Mouse (Mus musculus) spleen, adult 2 months (tissue): Measurements from ENCODE around the gene Tor3a.

ENCODE experiments used
- CTCF ChIP-seq: fragments of 200-500 bp; IDR thresholded peaks from 2 replicates; pipeline ENCODE4 v1.5.1; 2011; ENCODE audit warnings: mild to moderate bottlenecking, inconsistent platforms; ENCODE audit not compliant: insufficient read depth, insufficient read length, insufficient replicate concordance; ENCODE audit errors: extremely low read depth
- POLR2A ChIP-seq: fragments of 200-500 bp; IDR thresholded peaks from 2 replicates; pipeline ENCODE4 v1.6.1; 2011; ENCODE audit warnings: low read depth, low read length, inconsistent platforms

DNA sequence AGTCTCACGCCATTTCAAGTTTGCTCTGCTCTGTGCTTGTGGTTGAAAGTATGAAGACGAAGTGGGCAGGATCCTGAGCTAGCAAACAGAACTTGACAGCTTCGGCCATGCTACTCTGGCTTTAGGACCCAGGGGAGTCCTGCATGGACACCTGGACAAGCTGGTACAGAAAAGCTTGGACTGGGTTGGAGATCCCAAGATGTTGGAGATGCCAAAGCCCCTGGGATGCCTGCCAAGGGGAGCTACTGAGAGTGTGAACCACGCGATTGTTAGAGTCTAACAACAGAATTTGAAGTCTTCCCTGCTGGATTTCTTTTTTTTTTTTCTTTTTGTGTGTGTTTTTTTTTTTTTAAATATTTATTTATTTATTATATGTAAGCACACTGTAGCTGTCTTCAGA is 2.4 kb upstream of the Tor3a start:
- TF ChIP-seq CTCF, result no peak
- TF ChIP-seq POLR2A, result no peak
